Mouse (Mus musculus) liver, embryonic 14.5 days (tissue): Measurements from ENCODE around the gene Fgfr2. TPM values are rescaled to one million over a fixed set of nuclear protein-coding genes. Genes with fewer than 3 reads are reported as not detected.

Source experiments
- ATAC-seq: fragments of 200-750 bp; cut with Nextera tagmentation; 2 replicates; pipeline ENCODE4 v1.8.0; 2017; ENCODE audit warnings: moderate number of reproducible peaks, mild to moderate bottlenecking, moderate library complexity; ENCODE audit not compliant: insufficient read depth
- DNase-seq, 3 experiments: peaks; one replicate each; pipeline ENCODE4 v3.0.0-alpha.2; 2012 to 2013; ENCODE audit warnings: low read depth in 3 of 3, low spot score in 3 of 3
- H3K27ac ChIP-seq: fragments of 300-500 bp; sonication (generic); 2 replicates; pipeline ENCODE4 v1.5.1; 2014; ENCODE audit warnings: moderate library complexity, mild to moderate bottlenecking, control low read depth, inconsistent platforms
- H3K27me3 ChIP-seq: fragments of 300-500 bp; sonication (generic); 2 replicates; pipeline ENCODE4 v1.6.1; 2014; ENCODE audit warnings: mild to moderate bottlenecking, low read length, moderate library complexity; ENCODE audit not compliant: control insufficient read depth, insufficient read depth
- H3K36me3 ChIP-seq: fragments of 300-500 bp; sonication (generic); replicated peaks from 2 replicates; pipeline ENCODE4 v1.6.1; 2014; ENCODE audit warnings: low read depth; ENCODE audit not compliant: control insufficient read depth, insufficient read depth
- H3K4me1 ChIP-seq, 2 experiments: fragments of 200-500 bp in 1 of 2; fragments of 300-500 bp in 1 of 2; sonication (generic) in 1 of 2; replicated peaks; 2 replicates each; pipeline ENCODE4 v1.6.1; 2012 to 2014; ENCODE audit warnings: antibody characterized with exemption in 1 of 2, inconsistent platforms in 1 of 2, low read length in 1 of 2; ENCODE audit not compliant: control insufficient read depth in 2 of 2, insufficient read depth in 2 of 2
- H3K4me2 ChIP-seq: fragments of 300-500 bp; sonication (generic); 2 replicates; pipeline ENCODE4 v1.6.1; 2014; ENCODE audit warnings: low read depth, mild to moderate bottlenecking, control low read depth, moderate library complexity
- H3K4me3 ChIP-seq, 2 experiments: fragments of 200-500 bp in 1 of 2; fragments of 300-500 bp in 1 of 2; sonication (generic) in 1 of 2; 2 replicates each; pipeline ENCODE4 v1.5.1; 2012 to 2014; ENCODE audit warnings: low read depth in 2 of 2, low read length in 2 of 2, mild to moderate bottlenecking in 2 of 2, control low read depth in 1 of 2, inconsistent platforms in 1 of 2, moderate library complexity in 1 of 2; ENCODE audit not compliant: insufficient read depth in 1 of 2
- H3K9ac ChIP-seq: fragments of 300-500 bp; sonication (generic); replicated peaks from 2 replicates; pipeline ENCODE4 v1.6.1; 2014; ENCODE audit warnings: mild to moderate bottlenecking, control low read depth, moderate library complexity
- H3K9me3 ChIP-seq: fragments of 300-500 bp; sonication (generic); 2 replicates; pipeline ENCODE4 v1.6.1; 2016; ENCODE audit warnings: low read length, mixed read lengths; ENCODE audit not compliant: control insufficient read depth
- CTCF ChIP-seq: IDR thresholded peaks from 2 replicates; pipeline ENCODE4 v1.5.1; 2016; ENCODE audit warnings: antibody characterized with exemption, low read depth, control low read depth
- EP300 ChIP-seq: IDR thresholded peaks from 2 replicates; pipeline ENCODE4 v1.6.1; 2016; ENCODE audit warnings: antibody characterized with exemption, low read depth
- WGBS: fragments of 180-500 bp; shearing (Covaris S2); extraction: QIAGEN DNeasy Blood & Tissue Kit; methylation state at CpG from one replicate; pipeline ENCODE4 v1.1.7; 2014; ENCODE audit not compliant: insufficient replicate concordance; 5-methylcytosine and 5-hydroxymethylcytosine counted together
- polyA plus RNA-seq, 2 experiments: library from polyadenylated mRNA; depleted of rRNA in 1 of 2; stranded (reverse) in 1 of 2; unstranded in 1 of 2; fragments of >200 nt; fragmentation: Nextera tagmentation in 1 of 2; extraction: Ambion mirVana in 1 of 2; gene quantifications; 2 replicates each; pipeline versions ENCODE4 v1.2.1 to v1.2.3; 2012 to 2014

Fgfr2 gene
- polyA plus RNA-seq, 2 experiments: 7.9 to 8.8 TPM

- WGBS: 79% methylated on average over 5 of the region's 5 CpGs
- H3K4me2 ChIP-seq: peak overlapping the region; percentile 86
- TF ChIP-seq CTCF (no peak), EP300 (no peak)
- DNase-seq (no peak), ATAC-seq (no peak)
- no peaks in the 10 kb centered on the region for H3K9me3 ChIP-seq
- H3K4me3 ChIP-seq: peak overlapping the region; percentile 17 to 93; a peak in 3 of 4 replicates
- H3K9ac ChIP-seq: peak overlapping the region; percentile 97
- H3K4me1 ChIP-seq: peaks cover 11 to 13% of the 10 kb centered on the region in 2 experiments
- peaks cover 36% of the 10 kb centered on the region for H3K36me3 ChIP-seq
- H3K27ac ChIP-seq: peak overlapping the region; percentile 95
- no peaks in the 10 kb centered on the region for H3K27me3 ChIP-seq
Observed at GRCm38 (mm10) chr7:130545401-130545800, 2577.7 kb downstream of the Fgfr2 start.

DNA sequence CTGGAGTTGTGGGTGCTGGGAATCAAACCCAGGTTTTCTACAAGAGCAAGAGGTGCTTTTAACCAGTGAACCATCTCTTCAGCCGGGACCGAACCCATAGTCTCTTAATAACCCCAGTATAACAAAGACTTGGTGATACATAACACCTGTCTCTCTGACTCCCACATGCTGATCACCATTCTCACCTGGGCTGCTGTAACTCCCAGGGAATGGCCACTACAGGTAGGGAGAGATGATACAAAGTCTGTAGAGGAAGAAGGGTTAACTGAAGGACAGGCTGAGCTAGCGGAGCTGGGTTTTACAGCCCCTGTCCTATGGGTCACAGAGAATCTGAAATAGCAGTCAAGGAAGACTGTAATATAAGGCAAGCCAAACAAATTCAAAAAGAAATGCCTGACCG, 2580.0 kb downstream of the Fgfr2 start:
- 92% methylated on average over 4 of the region's 4 CpGs for WGBS
- Histone ChIP-seq H3K36me3 (peaks cover 57% of the 10 kb centered on the region), H3K9ac (no peak overlapping the region)

GRCm38 (mm10) chr7:130540176-130540575, 2583.0 kb downstream of the Fgfr2 start:
- Histone ChIP-seq H3K4me1 (peaks cover 0 to 4% of the 10 kb centered on the region in 2 experiments; a peak in 2 of 4 replicates), H3K27ac (no peak overlapping the region), H3K27me3 (no peaks in the 10 kb centered on the region), H3K9me3 (no peaks in the 10 kb centered on the region), H3K36me3 (peaks cover 82% of the 10 kb centered on the region), H3K4me3 (no peak overlapping the region), H3K4me2 (no peak overlapping the region), H3K9ac (no peak overlapping the region)
- DNase-seq: no peak
- WGBS: 79% methylated on average over 7 of the region's 7 CpGs
- ATAC-seq: no peak
- TF ChIP-seq EP300: no peak
- TF ChIP-seq CTCF: no peak

More for the DNA sequence above, 2580.0 kb downstream of the Fgfr2 start:
- Histone ChIP-seq H3K9me3 (no peaks in the 10 kb centered on the region), H3K27me3 (no peaks in the 10 kb centered on the region), H3K4me3 (no peak overlapping the region), H3K4me1 (peaks cover 11 to 13% of the 10 kb centered on the region in 2 experiments), H3K27ac (no peak overlapping the region), H3K4me2 (no peak overlapping the region)
- no peak for TF ChIP-seq CTCF
- TF ChIP-seq EP300: no peak
- ATAC-seq: no peak
- no peak for DNase-seq

DNA sequence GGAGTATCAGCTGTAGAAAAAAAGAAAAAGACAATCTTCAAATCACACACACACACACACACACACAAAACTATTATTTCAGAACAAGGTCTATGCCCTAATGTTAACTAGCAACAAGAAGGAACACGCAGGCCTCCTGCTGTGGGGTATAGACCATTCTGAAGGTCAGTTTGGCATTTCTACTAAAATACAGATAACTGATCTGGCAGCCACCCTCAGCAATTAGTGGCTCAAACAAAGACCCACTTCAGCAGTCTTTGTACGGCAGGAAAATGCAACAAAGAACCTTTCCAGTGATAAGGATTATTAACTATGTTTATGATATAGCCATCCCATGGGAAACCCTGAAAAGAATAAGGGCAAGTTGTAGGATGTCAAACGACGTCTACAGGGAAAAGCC, 2586.1 kb downstream of the Fgfr2 start:
- Histone ChIP-seq H3K9ac (no peak overlapping the region), H3K4me1 (no peaks in the 10 kb centered on the region), H3K4me3 (no peak overlapping the region), H3K27ac (no peak overlapping the region), H3K4me2 (no peak overlapping the region), H3K27me3 (no peaks in the 10 kb centered on the region), H3K9me3 (no peaks in the 10 kb centered on the region), H3K36me3 (peaks cover 76% of the 10 kb centered on the region)
- TF ChIP-seq EP300: no peak
- no peak for TF ChIP-seq CTCF
- 89% methylated on average over 4 of the region's 4 CpGs for WGBS
- DNase-seq: no peak
- no peak for ATAC-seq

DNA sequence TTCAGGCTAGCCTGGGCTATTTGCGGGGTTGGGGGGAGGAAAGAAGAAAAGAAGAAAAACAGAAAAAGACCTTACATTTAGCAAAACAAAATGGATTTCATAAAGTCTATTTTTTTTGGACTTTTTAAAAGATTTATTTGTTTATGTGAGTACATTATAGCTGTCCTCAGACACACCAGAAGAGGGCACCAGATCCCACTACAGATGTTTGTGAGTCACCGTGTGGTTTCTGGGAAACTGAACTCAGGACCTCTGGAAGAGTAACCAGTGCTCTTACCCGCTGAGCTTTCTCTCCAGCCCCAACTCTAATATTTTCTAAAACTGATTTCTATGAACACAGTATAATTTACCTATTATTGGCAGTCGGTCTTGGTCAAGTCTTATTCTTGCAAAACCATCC, 2588.0 kb downstream of the Fgfr2 start:
- DNase-seq (no peak), ATAC-seq (no peak)
- H3K4me2 ChIP-seq: no peak overlapping the region
- no peaks in the 10 kb centered on the region for H3K4me1 ChIP-seq
- TF ChIP-seq EP300 (no peak), CTCF (no peak)
- H3K27me3 ChIP-seq: no peaks in the 10 kb centered on the region
- no peaks in the 10 kb centered on the region for H3K9me3 ChIP-seq
- peaks cover 78% of the 10 kb centered on the region for H3K36me3 ChIP-seq
- H3K9ac ChIP-seq: no peak overlapping the region
- WGBS: 77% methylated on average over 4 of the region's 4 CpGs
- no peak overlapping the region for H3K27ac ChIP-seq
- no peak overlapping the region for H3K4me3 ChIP-seq
